ENCODE assay signal across 8 mouse cellular contexts in the genomic region with DNA sequence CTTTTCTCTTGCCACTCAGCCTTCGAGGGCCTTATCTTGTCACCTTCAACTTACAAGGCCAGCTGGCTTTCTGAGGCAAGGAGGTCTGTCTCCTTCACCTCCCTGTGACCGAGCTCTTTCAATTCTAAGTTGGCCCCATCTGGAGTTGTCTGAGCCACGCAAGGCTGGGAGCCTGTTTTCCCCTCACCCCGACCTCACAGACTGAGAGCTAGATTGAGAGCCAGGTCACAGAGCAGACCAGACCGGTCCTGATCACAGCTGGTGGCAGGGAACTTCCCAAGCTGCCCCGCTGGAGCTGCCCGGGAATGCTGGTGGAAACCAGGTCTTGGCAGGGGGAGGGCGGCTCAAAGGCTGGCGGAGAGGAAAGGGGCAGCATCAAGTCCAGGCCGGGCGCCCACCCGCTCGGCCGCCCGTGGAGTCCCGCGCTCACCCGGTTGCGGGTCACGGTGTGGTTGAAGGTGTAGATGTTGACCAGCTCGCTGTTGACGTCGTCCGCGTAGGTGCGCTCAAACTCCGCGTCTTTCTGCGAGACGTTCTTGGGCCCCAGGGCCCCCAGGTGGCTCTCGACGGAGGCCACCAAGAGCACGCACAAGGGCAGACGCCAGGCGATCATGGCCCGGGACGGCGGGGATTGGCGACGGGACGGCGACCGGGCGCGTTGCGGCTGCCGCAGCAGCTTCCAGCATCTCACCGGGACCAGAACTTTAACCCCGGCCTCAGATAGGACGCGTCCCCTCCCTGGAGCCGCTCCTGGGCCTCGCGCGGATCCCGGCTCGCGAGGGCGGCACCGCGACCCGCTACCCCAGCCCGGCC. TPM values are rescaled to one million over a fixed set of nuclear protein-coding genes. Genes with fewer than 3 reads are reported as not detected.
A peak's percentile ranks its signal among the peaks of the same experiment; 100 is the strongest.
DNase-seq lines count a peak whose midpoint lies in the region; ATAC-seq and TF ChIP-seq lines count a peak whose summit lies in the region.

No protein-coding gene starts in this region.

- peak overlapping the region; percentile 87 for H3K27ac ChIP-seq in cerebellum, adult 2 months (ENCODE audit: insufficient read depth, low read length)
- peak overlapping the region; percentile 86 for H3K27ac ChIP-seq in hindbrain, embryonic 16.5 days (ENCODE audit: low read depth, low read length)
- H3K27ac ChIP-seq in limb, embryonic 12.5 days: peak overlapping the region; percentile 90
- peak overlapping the region; percentile 84 for H3K27ac ChIP-seq in midbrain, embryonic 13.5 days

- WGBS in cerebellum, adult 2 months: under 1% methylated on average over 63 of the region's 63 CpGs
- WGBS in hindbrain, embryonic 16.5 days: under 1% methylated on average over 52 of the region's 63 CpGs
- whole genome bisulfite sequencing in limb, embryonic 12.5 days: under 1% methylated on average over 63 of the region's 63 CpGs
- under 1% methylated on average over 61 of the region's 63 CpGs for WGBS in midbrain, embryonic 13.5 days

- H3K36me3 ChIP-seq in hindbrain, embryonic 16.5 days (ENCODE audit: control insufficient read depth, insufficient read depth, low read length): peaks cover 15% of the 10 kb centered on the region
- H3K36me3 ChIP-seq in limb, embryonic 12.5 days: peaks cover 33% of the 10 kb centered on the region
- H3K36me3 ChIP-seq in midbrain, embryonic 13.5 days: peaks cover 28% of the 10 kb centered on the region

- H3K9me3 ChIP-seq in hindbrain, embryonic 16.5 days (ENCODE audit: control insufficient read depth, low read length): no peaks in the 10 kb centered on the region
- no peaks in the 10 kb centered on the region for H3K9me3 ChIP-seq in limb, embryonic 12.5 days
- H3K9me3 ChIP-seq in midbrain, embryonic 13.5 days: no peaks in the 10 kb centered on the region

- peak overlapping the region; percentile 80 for H3K4me3 ChIP-seq in cerebellum, adult 2 months (replicated peaks; ENCODE audit: insufficient read depth, low read depth, low read length)
- peak overlapping the region; percentile 79 for H3K4me3 ChIP-seq in hindbrain, embryonic 16.5 days (ENCODE audit: low read length)
- H3K4me3 ChIP-seq in limb, embryonic 12.5 days (replicated peaks): peak overlapping the region; percentile 88
- H3K4me3 ChIP-seq in midbrain, embryonic 13.5 days (replicated peaks): peak overlapping the region; percentile 80

- DNase-seq in ovary, adult 18-20 months (ENCODE audit: low spot score): peak; percentile 68
- no peak for DNase-seq in ovary, postnatal 14 days (ENCODE audit: low spot score)
- peak; percentile 67 to 72 for DNase-seq in cerebellum, adult 2 months
- peak; percentile 38 for DNase-seq in forelimb bud, embryonic 11.5 days (ENCODE audit: low read depth, low spot score)
- DNase-seq in spleen, postnatal 4 days (ENCODE audit: low spot score in 2 of 2): peak; percentile 38 to 83

- ATAC-seq in hindbrain, embryonic 16.5 days: peak; percentile 28
- ATAC-seq in limb, embryonic 12.5 days (ENCODE audit: insufficient number of reproducible peaks, insufficient read depth, low FRiP score, low TSS enrichment, low read depth): peak; percentile 44
- ATAC-seq in midbrain, embryonic 13.5 days: peak; percentile 64

- H3K4me1 ChIP-seq in cerebellum, adult 2 months (ENCODE audit: control insufficient read depth, insufficient read depth, low read length): peaks cover 18% of the 10 kb centered on the region; the same call in 1 of the 2 replicates
- H3K4me1 ChIP-seq in hindbrain, embryonic 16.5 days (ENCODE audit: control insufficient read depth, insufficient read depth, low read depth, low read length): peaks cover 25% of the 10 kb centered on the region
- peaks cover 26% of the 10 kb centered on the region for H3K4me1 ChIP-seq in limb, embryonic 12.5 days (replicated peaks)
- peaks cover 48% of the 10 kb centered on the region for H3K4me1 ChIP-seq in midbrain, embryonic 13.5 days (replicated peaks)

- TF ChIP-seq CTCF in cerebellum, adult 2 months (IDR thresholded peaks at IDR 0.05; ENCODE audit: borderline replicate concordance, insufficient read depth, low read depth, low read length): no peak

- peak overlapping the region; percentile 73 for H3K4me2 ChIP-seq in hindbrain, embryonic 16.5 days (ENCODE audit: low read length)
- H3K4me2 ChIP-seq in limb, embryonic 12.5 days: peak overlapping the region; percentile 84
- peak overlapping the region; percentile 87 for H3K4me2 ChIP-seq in midbrain, embryonic 13.5 days (replicated peaks)

- no peaks in the 10 kb centered on the region for H3K27me3 ChIP-seq in cerebellum, adult 2 months (ENCODE audit: control insufficient read depth, insufficient read depth, low read length)
- H3K27me3 ChIP-seq in hindbrain, embryonic 16.5 days (replicated peaks; ENCODE audit: control insufficient read depth, insufficient read depth, low read length): no peaks in the 10 kb centered on the region
- H3K27me3 ChIP-seq in limb, embryonic 12.5 days: no peaks in the 10 kb centered on the region
- H3K27me3 ChIP-seq in midbrain, embryonic 13.5 days: no peaks in the 10 kb centered on the region

- H3K9ac ChIP-seq in hindbrain, embryonic 16.5 days (ENCODE audit: low read depth, low read length): peak overlapping the region; percentile 91
- peak overlapping the region; percentile 94 for H3K9ac ChIP-seq in limb, embryonic 12.5 days (replicated peaks)
- H3K9ac ChIP-seq in midbrain, embryonic 13.5 days (replicated peaks): peak overlapping the region; percentile 89

- 0 out of 2 replicates have a peak, but pooled peaks have one; percentile 15 for TF ChIP-seq POLR2A in cerebellum, adult 2 months (IDR thresholded peaks at IDR 0.05; ENCODE audit: borderline replicate concordance, insufficient read depth, low read length)

RNA-seq across cellular contexts. Expression of gene Sidt2, which starts 0.6 kb away (rescaled TPM):
- polyA plus RNA-seq in cerebellum, adult 2 months (2012; rRNA removed): 130 and 142 TPM in 2 replicates
- 51.2 and 52.0 TPM in 2 replicates for polyA plus RNA-seq in hindbrain, embryonic 16.5 days (2015; fragmentation: Nextera tagmentation; extraction: Ambion mirVana)
- polyA plus RNA-seq in limb, embryonic 12.5 days (2016; fragmentation: Nextera tagmentation; extraction: Ambion mirVana): 34.5 and 38.4 TPM in 2 replicates
- polyA plus RNA-seq in midbrain, embryonic 13.5 days (2015; fragmentation: Nextera tagmentation; extraction: Ambion mirVana): 27.4 and 32.7 TPM in 2 replicates

RNA-seq across cellular contexts. Expression of gene Tagln, which starts 18.6 kb away (rescaled TPM):
- 13.2 and 13.7 TPM in 2 replicates for polyA plus RNA-seq in cerebellum, adult 2 months (2012; rRNA removed)
- polyA plus RNA-seq in hindbrain, embryonic 16.5 days (2015; fragmentation: Nextera tagmentation; extraction: Ambion mirVana): 7.1 and 8.5 TPM in 2 replicates
- polyA plus RNA-seq in limb, embryonic 12.5 days (2016; fragmentation: Nextera tagmentation; extraction: Ambion mirVana): 7.5 and 10.8 TPM in 2 replicates
- 5.0 and 5.5 TPM in 2 replicates for polyA plus RNA-seq in midbrain, embryonic 13.5 days (2015; fragmentation: Nextera tagmentation; extraction: Ambion mirVana)

RNA-seq across cellular contexts. Expression of gene Rnf214, which starts 47.8 kb away (rescaled TPM):
- polyA plus RNA-seq in cerebellum, adult 2 months (2012; rRNA removed): 45.8 and 47.4 TPM in 2 replicates
- 79.7 and 103 TPM in 2 replicates for polyA plus RNA-seq in hindbrain, embryonic 16.5 days (2015; fragmentation: Nextera tagmentation; extraction: Ambion mirVana)
- 57.9 and 61.7 TPM in 2 replicates for polyA plus RNA-seq in limb, embryonic 12.5 days (2016; fragmentation: Nextera tagmentation; extraction: Ambion mirVana)
- polyA plus RNA-seq in midbrain, embryonic 13.5 days (2015; fragmentation: Nextera tagmentation; extraction: Ambion mirVana): 114 and 119 TPM in 2 replicates

RNA-seq across cellular contexts. Expression of gene Pcsk7, which starts 48.2 kb away (rescaled TPM):
- 32.6 and 33.3 TPM in 2 replicates for polyA plus RNA-seq in cerebellum, adult 2 months (2012; rRNA removed)
- polyA plus RNA-seq in hindbrain, embryonic 16.5 days (2015; fragmentation: Nextera tagmentation; extraction: Ambion mirVana): 18.8 and 23.1 TPM in 2 replicates
- 22.6 and 23.9 TPM in 2 replicates for polyA plus RNA-seq in limb, embryonic 12.5 days (2016; fragmentation: Nextera tagmentation; extraction: Ambion mirVana)
- polyA plus RNA-seq in midbrain, embryonic 13.5 days (2015; fragmentation: Nextera tagmentation; extraction: Ambion mirVana): 26.4 and 27.7 TPM in 2 replicates

RNA-seq across cellular contexts. Expression of gene Pafah1b2, which starts 58.0 kb away (rescaled TPM):
- 108 and 111 TPM in 2 replicates for polyA plus RNA-seq in cerebellum, adult 2 months (2012; rRNA removed)
- polyA plus RNA-seq in hindbrain, embryonic 16.5 days (2015; fragmentation: Nextera tagmentation; extraction: Ambion mirVana): 263 and 279 TPM in 2 replicates
- polyA plus RNA-seq in limb, embryonic 12.5 days (2016; fragmentation: Nextera tagmentation; extraction: Ambion mirVana): 220 and 234 TPM in 2 replicates
- polyA plus RNA-seq in midbrain, embryonic 13.5 days (2015; fragmentation: Nextera tagmentation; extraction: Ambion mirVana): 303 and 305 TPM in 2 replicates
